Mouse (Mus musculus) adrenal gland, postnatal 14 days (tissue): ENCODE measurements around the gene Fam98a. TPM values are rescaled to one million over a fixed set of nuclear protein-coding genes. Genes with fewer than 3 reads are reported as not detected.

ENCODE experiments used
- DNase-seq: peaks from one replicate; pipeline ENCODE4 v3.0.0; 2021; ENCODE audit warnings: mixed read lengths
- total RNA-seq: library from RNA; stranded (reverse); gene quantifications from 2 replicates; pipeline ENCODE4 v1.2.3, GENCODE M21; 2021

Fam98a gene
- total RNA-seq, 1 experiment from 2014 or later = 32.3 TPM

- peak; percentile 74 for DNase-seq
Observed at GRCm38 (mm10) chr17:75522347-75523065, 29.2 kb downstream of the Fam98a start.

GRCm38 (mm10) chr17:75521236-75521842 is 30.4 kb downstream of the Fam98a start:
- DNase-seq = no peak

- DNase-seq = peak; percentile 41
Observed at GRCm38 (mm10) chr17:75519239-75519900, 32.4 kb downstream of the Fam98a start.

GRCm38 (mm10) chr17:75518181-75518901 is 33.4 kb downstream of the Fam98a start:
- DNase-seq = no peak

GRCm38 (mm10) chr17:75516591-75516990 is 35.2 kb downstream of the Fam98a start:
- DNase-seq = peak; percentile 26

- DNase-seq = no peak
Observed at GRCm38 (mm10) chr17:75509257-75509656, 42.5 kb downstream of the Fam98a start.

GRCm38 (mm10) chr17:75506708-75507641 is 44.8 kb downstream of the Fam98a start:
- DNase-seq = no peak

- DNase-seq = no peak
Observed at GRCm38 (mm10) chr17:75506097-75506675, 45.6 kb downstream of the Fam98a start.

GRCm38 (mm10) chr17:75505053-75505452 is 46.7 kb downstream of the Fam98a start:
- DNase-seq = no peak

GRCm38 (mm10) chr17:75503031-75503430 is 48.7 kb downstream of the Fam98a start:
- no peak for DNase-seq

- DNase-seq = peak; percentile 29
Observed at GRCm38 (mm10) chr17:75498241-75498651, 53.5 kb downstream of the Fam98a start.

GRCm38 (mm10) chr17:75495213-75495612 is 56.5 kb downstream of the Fam98a start:
- DNase-seq = no peak

Other genes starting within 250 kb of the Fam98a start
- gene Rasgrp3, start 116.0 kb downstream of the Fam98a start, total RNA-seq = 23.3 and 30.3 TPM in 2 replicates